Mouse (Mus musculus) liver, postnatal 0 days (tissue): ENCODE measurements around the gene Pyroxd2.

Source experiments
- CTCF ChIP-seq: sonication (generic); IDR thresholded peaks from 2 replicates; pipeline ENCODE4 v1.5.1; 2016; ENCODE audit warnings: antibody characterized with exemption, low read depth
- EP300 ChIP-seq: IDR thresholded peaks from 2 replicates; pipeline ENCODE4 v1.6.1; 2016; ENCODE audit warnings: antibody characterized with exemption, low read depth, mild to moderate bottlenecking

DNA sequence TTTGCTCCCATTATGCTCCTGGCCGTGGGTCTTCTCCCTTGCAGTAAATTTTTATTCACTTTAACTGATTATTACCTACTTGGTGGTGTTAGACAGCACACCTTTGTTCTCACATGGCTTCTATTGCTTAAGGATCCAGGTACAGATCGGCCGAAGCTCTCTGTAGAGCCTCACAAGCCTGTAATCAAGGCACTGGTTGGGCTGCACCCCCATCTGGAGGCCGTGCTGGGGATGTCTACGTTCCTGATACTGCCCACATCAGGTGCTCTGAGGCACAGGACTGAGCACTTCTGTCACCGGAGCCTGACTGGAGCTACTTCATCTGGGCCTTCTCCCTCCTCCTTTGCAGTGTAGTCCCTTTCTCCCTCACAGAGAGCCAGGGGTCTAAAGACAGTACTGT, 29.3 kb downstream of the Pyroxd2 start:
- TF ChIP-seq CTCF, result peak; percentile 52
- TF ChIP-seq EP300, result no peak
